Mouse (Mus musculus) small intestine, adult 2 months (tissue): Measurements from ENCODE around the gene Dsn1.

ENCODE experiments used
- CTCF ChIP-seq: fragments of 200-500 bp; IDR thresholded peaks from 2 replicates; pipeline ENCODE4 v1.5.1; 2012; ENCODE audit warnings: low read depth, mild to moderate bottlenecking, control low read depth, inconsistent platforms, low read length, moderate library complexity, mixed read lengths; ENCODE audit not compliant: insufficient replicate concordance, insufficient read length; ENCODE audit errors: extremely low read depth
- POLR2A ChIP-seq: fragments of 200-500 bp; IDR thresholded peaks from 2 replicates; pipeline ENCODE4 v1.6.1; 2012; ENCODE audit warnings: low read depth, mild to moderate bottlenecking, control low read depth, inconsistent platforms, low read length, moderate library complexity

GRCm38 (mm10) chr2:157040649-157041046 lies 33.7 kb upstream of the Dsn1 start:
- TF ChIP-seq POLR2A (no peak), CTCF (no peak)
